Mouse (Mus musculus) layer of hippocampus, postnatal 14 days (tissue): Measurements from ENCODE around the gene Nell1. TPM values are rescaled to one million over a fixed set of nuclear protein-coding genes. Genes with fewer than 3 reads are reported as not detected.
A peak's percentile ranks its signal among the peaks of the same experiment; 100 is the strongest.
"Not testable (repeated sequence)": the region's sequence is repeated elsewhere in the genome, so short reads cannot be mapped to it uniquely, and the experiment has no call there.

Source experiments
- DNase-seq, 2 experiments: peaks; one replicate each; pipeline ENCODE4 v3.0.0; 2021 to 2022; ENCODE audit warnings: low spot score in 2 of 2, mixed read lengths in 1 of 2
- long read RNA-seq, 2 experiments: library from polyadenylated mRNA; stranded (forward); transcript quantifications; one replicate each; pipeline ENCODE4 v2.0.0; 2021
- total RNA-seq, 2 experiments: library from RNA; stranded (reverse); gene quantifications; 2 replicates each; pipeline ENCODE4 v1.2.3; 2021

Gene Nell1
- 10 to 100 TPM; 57.7 to 66.7 TPM for total RNA-seq
- long read RNA-seq, experiment 1, full-length matches to known transcripts = 26 of 34 reads
- long read RNA-seq, experiment 1, partial matches to known transcripts = 6 of 34 reads
- long read RNA-seq, experiment 1, other reads (novel, unspliced or antisense) = 2 of 34 reads
- long read RNA-seq, experiment 2, full-length matches to known transcripts = 29 of 35 reads
- long read RNA-seq, experiment 2, partial matches to known transcripts = 4 of 35 reads
- long read RNA-seq, experiment 2, other reads (novel, unspliced or antisense) = 2 of 35 reads

- peak; percentile 14 to 41 for DNase-seq
These were observed at the start of gene Nell1 for GRCm38 (mm10) chr7:49974841-49975440. Nell1 (plus strand) TSS chr7:49974864.

GRCm38 (mm10) chr7:49928571-49928970, 46.1 kb upstream of the Nell1 start:
- no peak for DNase-seq

DNA sequence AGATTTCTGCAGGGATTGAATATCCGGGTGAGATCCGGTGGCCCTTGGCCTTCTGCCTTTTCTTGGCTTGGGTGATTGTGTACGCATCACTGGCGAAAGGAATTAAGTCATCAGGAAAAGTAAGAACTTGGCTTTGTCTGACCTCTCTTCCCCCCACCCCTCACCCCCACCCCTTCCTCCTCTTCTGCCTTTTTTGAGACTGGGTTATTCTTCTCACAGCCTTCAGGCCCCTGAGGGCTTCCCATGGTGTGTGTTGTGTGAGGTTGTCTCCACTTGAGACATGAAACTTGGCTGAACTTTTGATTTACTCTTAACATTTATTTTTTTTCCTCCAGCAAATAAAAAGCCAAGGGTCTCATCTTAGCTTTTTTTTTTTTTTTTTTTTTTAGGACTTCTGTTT, 44.7 kb upstream of the Nell1 start:
- DNase-seq = no peak

GRCm38 (mm10) chr7:49933386-49934115, 41.1 kb upstream of the Nell1 start:
- not testable (repeated sequence) for DNase-seq

DNA sequence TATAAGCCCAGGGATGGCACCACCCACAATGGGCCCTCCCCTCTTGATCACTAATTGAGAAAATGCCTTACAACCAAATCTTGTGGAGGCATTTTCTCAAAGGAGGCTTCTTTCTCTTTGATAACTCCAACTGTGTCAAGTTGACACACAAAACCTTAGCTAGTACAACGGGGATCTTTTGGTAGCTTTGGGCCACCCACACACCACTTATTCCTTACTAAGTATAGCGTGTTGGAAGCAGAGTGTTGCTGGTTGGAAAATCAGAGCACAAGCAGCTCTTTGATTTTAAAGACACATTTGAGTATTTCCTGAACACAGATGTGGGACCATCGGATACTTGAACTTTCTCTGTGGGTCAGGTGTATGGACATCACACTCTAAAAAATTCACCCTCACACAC, 37.8 kb upstream of the Nell1 start:
- DNase-seq = no peak

DNA sequence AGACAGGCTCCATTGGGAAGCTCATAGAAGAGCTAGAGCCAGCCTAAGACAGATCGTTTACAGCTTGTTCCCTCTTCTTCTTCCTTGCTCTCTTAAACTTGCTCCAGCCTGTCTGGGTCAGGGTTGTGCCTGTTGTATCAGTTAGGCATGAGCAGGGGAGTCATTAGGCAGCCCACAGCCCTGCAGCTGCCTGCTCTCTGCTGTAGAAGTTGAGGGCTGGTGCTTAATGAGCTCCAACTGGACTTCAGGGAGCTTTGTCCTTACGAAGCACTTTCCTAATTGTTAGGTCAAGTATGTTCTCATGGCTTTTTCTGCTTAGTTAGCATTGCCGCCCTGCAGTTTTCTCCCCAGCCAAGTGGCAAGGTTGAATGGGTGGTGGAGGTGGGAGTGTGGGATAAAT, 32.6 kb upstream of the Nell1 start:
- no peak for DNase-seq

DNA sequence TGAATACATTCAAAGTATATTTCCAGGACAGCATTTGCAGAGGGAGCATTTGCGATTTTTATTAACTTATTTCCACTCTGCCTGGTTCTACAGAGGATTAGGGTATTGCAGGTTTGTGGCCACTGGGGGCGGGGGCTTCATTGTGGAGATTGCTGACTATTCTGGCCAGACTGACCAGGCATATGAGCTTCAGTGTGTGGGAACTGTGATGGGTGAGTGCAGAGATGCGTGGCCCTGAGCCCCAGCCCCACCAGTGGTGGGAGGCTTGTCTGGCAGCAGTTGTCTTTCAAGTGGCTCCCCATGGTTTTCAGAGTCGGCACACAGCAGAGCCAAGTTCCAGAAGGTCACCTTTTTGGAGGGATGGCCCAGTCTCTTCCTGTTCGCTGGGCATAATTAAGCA, 32.2 kb upstream of the Nell1 start:
- DNase-seq = no peak

- DNase-seq = no peak
These were observed 28.0 kb upstream of the Nell1 start for GRCm38 (mm10) chr7:49946691-49947090.

DNA sequence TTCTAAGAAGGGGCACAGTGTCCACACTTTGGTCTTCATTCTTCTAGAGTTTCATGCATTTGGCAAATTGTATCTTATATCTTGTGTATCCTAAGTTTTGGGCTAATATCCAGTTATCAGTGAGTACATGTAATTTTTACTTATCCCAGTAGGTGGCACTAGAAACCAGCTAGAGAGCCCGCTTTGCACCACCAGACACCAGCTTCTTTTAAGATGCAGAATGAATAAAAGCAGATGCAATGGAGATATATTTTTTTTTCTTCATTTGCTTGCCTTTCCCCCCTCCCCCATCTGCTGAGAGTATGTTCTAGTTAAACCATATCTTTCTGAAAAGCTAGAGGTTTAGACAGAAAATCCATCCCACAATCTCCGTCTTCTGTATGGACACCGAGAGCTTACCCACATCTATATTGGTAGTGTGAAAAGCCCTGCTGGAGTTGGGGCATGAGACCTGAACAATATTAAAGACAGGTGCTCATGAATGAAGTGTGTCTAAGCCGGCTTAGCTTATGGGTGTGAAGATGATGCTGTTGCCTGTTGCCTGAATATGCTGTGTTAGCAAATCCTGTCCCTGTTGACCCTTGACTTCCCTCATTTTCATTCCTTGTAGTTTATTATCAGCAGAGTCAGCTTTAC, 21.0 kb upstream of the Nell1 start:
- DNase-seq = peak in 1 of 2 experiments; percentile 74

DNA sequence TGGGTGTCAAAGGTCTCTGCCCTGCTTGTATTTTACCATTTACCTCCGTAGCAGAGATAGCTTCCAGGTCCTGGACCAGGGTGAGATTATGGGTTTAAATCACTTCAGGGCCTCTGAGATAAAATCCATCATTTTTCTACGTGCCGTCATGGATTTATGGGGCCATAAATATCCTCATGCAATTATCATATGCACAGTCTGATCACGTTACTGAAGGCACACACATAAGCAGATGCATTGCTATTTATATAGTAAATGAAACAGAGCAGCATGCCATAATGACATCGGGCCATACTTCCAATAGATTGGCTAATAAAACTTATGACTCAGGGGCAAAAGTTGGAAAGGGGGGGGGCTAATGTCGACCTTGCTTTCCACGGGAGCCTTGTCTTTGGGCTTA, 19.8 kb upstream of the Nell1 start:
- DNase-seq = no peak

DNA sequence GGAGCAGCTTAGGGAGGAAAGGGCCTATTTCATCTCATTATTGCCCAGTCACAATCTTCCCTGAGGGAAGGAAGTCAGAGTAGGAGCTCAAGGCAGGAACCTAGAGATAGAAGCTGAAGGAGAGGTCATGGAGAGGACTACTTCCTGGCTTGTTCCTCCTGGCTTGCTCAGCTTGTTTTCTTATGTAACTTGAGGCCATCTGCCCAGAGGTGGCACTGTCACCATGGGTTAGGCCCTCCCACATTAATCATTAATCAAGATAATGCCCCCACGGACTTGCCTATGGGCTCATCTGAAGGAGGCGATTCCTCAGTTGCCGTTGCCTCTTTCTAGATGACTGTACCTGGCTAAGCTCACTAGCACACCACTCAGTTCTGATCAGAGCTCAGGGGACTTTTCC, 17.5 kb upstream of the Nell1 start:
- no peak for DNase-seq

GRCm38 (mm10) chr7:49963764-49964163, 10.9 kb upstream of the Nell1 start:
- no peak for DNase-seq

- no peak for DNase-seq
These were observed 5.1 kb upstream of the Nell1 start for GRCm38 (mm10) chr7:49969516-49969915.

DNA sequence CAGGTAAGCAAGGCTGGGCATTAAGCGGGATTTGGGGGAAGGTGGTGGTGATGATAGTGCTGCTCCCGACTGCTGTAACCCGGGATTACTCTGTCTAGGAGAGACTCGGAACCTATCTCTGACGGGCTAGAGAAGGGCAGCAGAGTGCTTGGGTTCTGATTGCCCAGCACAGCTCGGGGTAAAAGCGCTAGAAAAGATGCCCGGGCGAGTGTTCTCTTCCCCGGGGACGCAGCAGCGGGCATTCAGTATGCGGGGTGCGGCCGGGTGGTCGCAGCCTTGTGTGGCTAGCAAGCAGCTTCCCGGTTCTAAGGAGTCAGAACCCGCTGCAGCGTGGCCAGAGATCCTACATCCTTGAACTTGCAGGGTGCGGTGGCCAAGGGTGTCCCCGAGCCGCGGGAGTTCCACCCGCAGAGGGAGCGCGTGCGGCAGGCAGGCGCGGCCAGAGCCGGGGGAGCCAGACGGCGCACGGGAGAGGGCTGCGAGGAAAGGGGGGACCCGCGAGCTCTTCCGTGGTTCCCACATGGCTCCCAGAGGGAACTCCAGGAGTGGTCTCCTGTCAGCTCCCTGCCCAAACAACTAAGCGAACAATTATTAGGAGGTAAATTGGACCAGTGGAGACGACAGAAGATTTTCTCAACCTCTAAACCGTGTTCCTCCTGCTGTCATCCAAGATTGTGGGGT, 917 bp downstream of the Nell1 start:
- DNase-seq = peak; percentile 28 to 58

DNA sequence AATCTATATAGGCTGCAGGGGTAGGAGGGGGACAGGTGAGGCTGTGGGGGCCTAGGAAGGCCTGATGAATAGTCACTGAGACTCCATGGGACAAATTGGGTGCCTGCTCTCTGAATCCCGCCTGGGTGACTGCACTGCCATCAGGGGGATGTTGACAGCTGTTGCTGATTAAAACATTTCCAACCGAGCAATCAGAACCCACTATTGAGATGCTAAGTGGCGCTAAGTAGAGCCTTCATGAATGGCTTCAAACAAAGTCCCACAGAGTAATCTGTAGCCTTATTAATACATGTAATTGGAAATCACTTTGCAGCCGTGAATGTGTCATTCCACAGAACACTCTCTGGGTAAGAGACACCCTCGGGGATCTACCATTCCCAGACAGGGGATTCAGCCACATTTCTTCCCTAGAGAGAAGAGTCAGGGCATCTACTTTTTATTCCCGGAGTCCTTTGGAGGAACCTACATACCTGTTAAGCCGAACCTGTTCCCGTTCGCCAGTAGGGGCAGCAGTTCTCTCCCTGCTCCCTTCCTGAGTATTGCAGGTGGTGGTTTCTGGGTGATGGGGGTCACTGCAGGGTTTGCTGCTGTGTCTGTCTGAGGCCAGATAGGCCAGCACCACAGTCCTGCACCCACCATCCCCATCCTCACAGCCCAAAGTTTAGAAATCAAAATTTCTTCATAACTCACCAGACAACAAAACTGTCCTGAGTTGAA, 7.0 kb downstream of the Nell1 start:
- DNase-seq = no peak

DNA sequence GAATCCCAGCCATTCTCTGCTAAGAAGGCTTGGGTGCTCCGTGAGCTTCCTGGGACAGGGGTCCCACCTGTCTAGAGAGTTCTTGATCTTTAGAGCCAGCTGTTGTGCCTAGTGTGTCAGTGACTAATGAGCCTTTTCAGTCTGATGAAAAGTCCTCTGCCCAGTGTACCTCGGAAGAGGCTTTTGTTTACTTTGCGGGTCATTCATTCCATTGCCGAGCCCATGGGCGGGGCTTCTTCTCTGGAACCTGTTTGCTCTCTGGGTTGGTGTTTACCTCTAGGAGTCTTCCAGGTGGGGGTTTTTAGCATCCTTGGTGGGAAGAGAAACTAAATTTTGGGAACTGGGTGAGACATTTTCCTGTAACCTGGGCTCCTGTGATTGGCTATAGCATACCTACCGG, 10.0 kb downstream of the Nell1 start:
- DNase-seq = no peak

DNA sequence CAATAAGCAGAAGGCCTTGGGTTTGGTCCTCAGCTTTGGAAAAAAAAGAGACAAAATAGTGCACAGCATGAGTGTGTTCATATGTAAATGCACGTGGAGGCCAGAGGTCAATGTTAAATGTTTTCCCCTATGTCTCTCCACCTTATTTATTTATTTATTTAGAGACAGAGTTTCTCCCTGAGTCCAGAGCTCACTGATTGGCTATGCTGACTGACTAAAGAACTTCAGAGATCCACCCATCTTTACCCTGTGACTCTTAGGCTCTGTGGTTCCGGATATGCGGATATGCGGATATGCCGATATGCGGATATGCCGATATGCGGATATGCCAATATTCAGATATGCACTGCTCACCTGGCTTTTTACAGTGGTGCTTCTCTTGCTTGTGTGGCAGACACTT, 11.3 kb downstream of the Nell1 start:
- no peak for DNase-seq

DNA sequence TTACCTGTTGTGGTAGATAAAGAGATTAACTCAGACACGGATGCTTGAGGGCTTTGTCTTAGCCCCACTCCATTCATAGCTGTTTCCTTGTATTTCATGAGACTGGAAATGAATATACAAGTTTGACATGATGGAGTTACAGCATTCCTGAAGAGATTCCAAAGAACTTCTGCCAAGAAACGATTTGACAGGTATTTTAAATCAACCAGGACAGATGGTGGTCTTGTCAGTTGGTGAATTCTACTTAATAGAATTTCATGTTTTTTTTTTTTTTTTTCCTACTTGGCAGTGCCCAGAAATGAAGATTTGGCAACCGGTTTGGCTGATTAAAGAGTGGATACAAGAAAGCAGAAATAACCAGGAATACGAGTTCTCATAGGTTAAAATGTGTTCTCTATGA, 24.7 kb downstream of the Nell1 start:
- DNase-seq = no peak

DNA sequence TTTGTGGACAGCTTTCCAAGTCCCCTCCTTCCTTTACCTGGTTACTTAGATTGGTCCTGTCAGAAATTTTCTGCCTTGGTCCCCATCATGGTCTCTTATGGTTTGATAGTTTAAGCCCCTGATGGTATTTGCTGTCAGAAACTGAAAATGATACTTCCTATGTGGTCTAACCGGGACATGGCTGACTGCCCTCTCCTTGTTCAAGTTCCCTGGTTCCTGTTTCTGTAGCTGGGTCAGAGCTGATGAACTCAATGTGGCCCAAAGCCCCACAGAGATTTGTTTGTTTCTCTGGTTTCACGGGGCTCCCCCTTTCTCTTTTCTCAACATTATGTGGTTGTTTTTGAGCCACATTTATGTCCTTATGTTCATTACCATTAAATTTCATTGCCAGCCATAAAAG, 30.6 kb downstream of the Nell1 start:
- DNase-seq = no peak
